In the genomic region with DNA sequence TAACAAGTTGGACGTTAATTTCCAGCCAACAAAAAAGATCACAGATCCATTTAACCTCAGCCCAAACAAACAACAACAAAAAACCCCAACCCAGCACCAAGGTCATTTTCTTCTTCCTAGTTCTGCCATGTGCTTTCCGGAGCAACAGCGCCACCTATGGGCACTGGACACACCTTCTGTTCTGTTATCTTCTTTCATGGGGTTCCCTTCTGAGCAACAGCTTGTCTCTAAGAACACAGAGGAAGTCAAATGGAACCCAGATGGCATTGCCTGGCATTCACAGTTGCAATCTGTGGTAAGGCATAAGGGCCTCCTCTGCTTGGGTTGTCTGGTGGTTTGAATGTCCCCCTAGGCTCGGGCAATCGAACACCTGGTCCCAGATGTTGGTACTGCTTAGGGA, we compare ENCODE assay signal across 8 mouse cellular contexts. TPM values are rescaled to one million over a fixed set of nuclear protein-coding genes. Genes with fewer than 3 reads are reported as not detected.
DNase-seq lines count a peak whose midpoint lies in the region; ATAC-seq and TF ChIP-seq lines count a peak whose summit lies in the region.

No protein-coding gene starts in this region.

- ATAC-seq in megakaryocyte progenitor cell, adult 5-6 weeks (replicated peaks; ENCODE audit: poor library complexity): peak; percentile 61
- no peak for ATAC-seq in activated CD4-positive, CD25-positive, alpha-beta regulatory T cell, adult 4 months

- no peaks in the 10 kb centered on the region for H3K9me3 ChIP-seq in MEL (replicated peaks; ENCODE audit: insufficient read depth, low read length)

- no peaks in the 10 kb centered on the region for H3K27me3 ChIP-seq in MEL (ENCODE audit: control insufficient read depth in 1 of 2, insufficient read depth in 2 of 2, low read length in 2 of 2)

- no peak for TF ChIP-seq POLR2A in MEL (IDR thresholded peaks at IDR 0.05; ENCODE audit: control insufficient read depth in 1 of 2, insufficient read depth in 1 of 2, low read depth in 1 of 2, low read length in 2 of 2, poor library complexity in 1 of 2)

- peak; percentile 66 for DNase-seq in kidney, adult 9 months
- no peak for DNase-seq in kidney, postnatal 14 days
- DNase-seq in MEL (ENCODE audit: low read depth, low spot score): peak; percentile 88
- peak; percentile 90 for DNase-seq in cerebellum, adult 11 months
- peak; percentile 75 to 86 for DNase-seq in layer of hippocampus, adult 2 months (ENCODE audit: low spot score in 2 of 2)
- no peak for DNase-seq in urinary bladder, postnatal 10 days (ENCODE audit: low spot score)

- no peaks in the 10 kb centered on the region for H3K79me2 ChIP-seq in MEL (ENCODE audit: control insufficient read depth, insufficient read depth, low read length, poor library complexity)

- TF ChIP-seq EP300 in MEL (IDR thresholded peaks at IDR 0.05; ENCODE audit: low read depth in 1 of 2, low read length in 2 of 2): no peak

- TF ChIP-seq RAD21 in MEL (IDR thresholded peaks at IDR 0.05; ENCODE audit: low read depth, low read length): peak; percentile 51

- peak; percentile 77 to 82 (median 77) for TF ChIP-seq CTCF in MEL (IDR thresholded peaks at IDR 0.05 in 2 of 3, conservative IDR thresholded peaks at IDR 0.05 in 1 of 3; ENCODE audit: control insufficient read depth in 1 of 3, insufficient read depth in 1 of 3, low read depth in 2 of 3, low read length in 3 of 3, poor library complexity in 1 of 3, severe bottlenecking in 1 of 3)
- peak; percentile 89 for TF ChIP-seq CTCF in layer of hippocampus, adult 2 months (conservative IDR thresholded peaks at IDR 0.05)

- H3K36me3 ChIP-seq in MEL (ENCODE audit: control insufficient read depth in 1 of 2, insufficient read depth in 2 of 2, low read length in 2 of 2): no peaks in the 10 kb centered on the region

- H3K4me3 ChIP-seq in MEL (ENCODE audit: control insufficient read depth in 1 of 2, insufficient read depth in 1 of 2, low read depth in 2 of 2, low read length in 2 of 2): no peak overlapping the region
- H3K4me3 ChIP-seq in layer of hippocampus, adult 2 months: no peak overlapping the region

- H3K27ac ChIP-seq in MEL (ENCODE audit: control insufficient read depth, low read depth, low read length): no peak overlapping the region
- no peak overlapping the region for H3K27ac ChIP-seq in layer of hippocampus, adult 2 months

- no peaks in the 10 kb centered on the region for H3K4me1 ChIP-seq in MEL (ENCODE audit: control insufficient read depth in 1 of 2, insufficient read depth in 2 of 2, low read length in 2 of 2)

- no peak overlapping the region for H3K9ac ChIP-seq in MEL (ENCODE audit: control insufficient read depth, low read depth, low read length, poor library complexity, severe bottlenecking)

TF ChIP-seq in MEL, 35 proteins besides CTCF, POLR2A, EP300 and RAD21:
- TF ChIP-seq ZNF384 (IDR thresholded peaks at IDR 0.05; ENCODE audit: low read depth, low read length) (no peak), UBTF (IDR thresholded peaks at IDR 0.05; ENCODE audit: borderline replicate concordance, insufficient read depth, low read depth, low read length) (no peak), HCFC1 (IDR thresholded peaks at IDR 0.05; ENCODE audit: low read depth, low read length) (no peak), USF1 (IDR thresholded peaks at IDR 0.05; ENCODE audit: low read depth, low read length) (0 out of 2 replicates have a peak, but pooled peaks have one; percentile 27), SIN3A (IDR thresholded peaks at IDR 0.05; ENCODE audit: low read length) (0 out of 2 replicates have a peak, but pooled peaks have one; percentile 41), MXI1 (IDR thresholded peaks at IDR 0.05; ENCODE audit: low read depth, low read length) (peak; percentile 51; the same call in 1 of the 2 replicates), MAX (IDR thresholded peaks at IDR 0.05; ENCODE audit: low read length) (peak; percentile 88), MYC (IDR thresholded peaks at IDR 0.05; ENCODE audit: low read depth, low read length) (peak; percentile 98), NELFE (IDR thresholded peaks at IDR 0.05; ENCODE audit: low read depth, low read length) (no peak), SMC3 (IDR thresholded peaks at IDR 0.05; ENCODE audit: low read depth, low read length) (peak; percentile 27; the same call in 1 of the 2 replicates), GATA1 (IDR thresholded peaks at IDR 0.05; ENCODE audit: low read depth, low read length) (peak; percentile 51; the same call in 1 of the 2 replicates), TAL1 (IDR thresholded peaks at IDR 0.05; ENCODE audit: low read length) (no peak)
TF ChIP-seq in MEL: peak in this region for 7.

RNA-seq across cellular contexts. Expression of a gene that starts 19.4 kb away (rescaled TPM):
- total RNA-seq in MEL (2012; rRNA removed): 5.4 and 5.7 TPM in 2 replicates
- 1 to 10 TPM in 1 of 2 experiments, not detected in 1; 9.9 TPM for polyA plus RNA-seq in MEL (2012; ENCODE audit: insufficient read depth in 1 of 2, insufficient read length in 2 of 2, low read depth in 1 of 2, low replicate concordance in 2 of 2, missing spikeins in 1 of 2)
- 10 to 100 TPM; 17.7 to 20.2 TPM for total RNA-seq in layer of hippocampus, adult 2 months (2021)
- 68.2 and 90.6 TPM in 2 replicates for total RNA-seq in megakaryocyte progenitor cell, adult 5-6 weeks (2015)
- 77.9 and 88.5 TPM in 2 replicates for total RNA-seq in megakaryocyte progenitor cell, adult 5-6 weeks (2017)
- polyA plus RNA-seq in activated CD4-positive, CD25-positive, alpha-beta regulatory T cell, adult 4 months (2017; shearing (Covaris generic)): 10 to 100 TPM; 10.5 to 11.5 TPM

Comparison
In these comparisons a context has a peak if more than half of its experiments do, and no peak if none do; other contexts are left out.
1. DNase-seq: peak in kidney, adult 9 months (single experiment), MEL (single experiment), cerebellum, adult 11 months (single experiment) and layer of hippocampus, adult 2 months (2 of 2); none in kidney, postnatal 14 days (single experiment) and urinary bladder, postnatal 10 days (single experiment).